Mouse (Mus musculus) liver, postnatal 0 days (tissue): Measurements from ENCODE around the gene Plppr1.
"Not testable (repeated sequence)": the region's sequence is repeated elsewhere in the genome, so short reads cannot be mapped to it uniquely, and the experiment has no call there.

ENCODE experiments used
- CTCF ChIP-seq: sonication (generic); IDR thresholded peaks from 2 replicates; pipeline ENCODE4 v1.5.1; 2016; ENCODE audit warnings: antibody characterized with exemption, low read depth
- EP300 ChIP-seq: IDR thresholded peaks from 2 replicates; pipeline ENCODE4 v1.6.1; 2016; ENCODE audit warnings: antibody characterized with exemption, low read depth, mild to moderate bottlenecking

DNA sequence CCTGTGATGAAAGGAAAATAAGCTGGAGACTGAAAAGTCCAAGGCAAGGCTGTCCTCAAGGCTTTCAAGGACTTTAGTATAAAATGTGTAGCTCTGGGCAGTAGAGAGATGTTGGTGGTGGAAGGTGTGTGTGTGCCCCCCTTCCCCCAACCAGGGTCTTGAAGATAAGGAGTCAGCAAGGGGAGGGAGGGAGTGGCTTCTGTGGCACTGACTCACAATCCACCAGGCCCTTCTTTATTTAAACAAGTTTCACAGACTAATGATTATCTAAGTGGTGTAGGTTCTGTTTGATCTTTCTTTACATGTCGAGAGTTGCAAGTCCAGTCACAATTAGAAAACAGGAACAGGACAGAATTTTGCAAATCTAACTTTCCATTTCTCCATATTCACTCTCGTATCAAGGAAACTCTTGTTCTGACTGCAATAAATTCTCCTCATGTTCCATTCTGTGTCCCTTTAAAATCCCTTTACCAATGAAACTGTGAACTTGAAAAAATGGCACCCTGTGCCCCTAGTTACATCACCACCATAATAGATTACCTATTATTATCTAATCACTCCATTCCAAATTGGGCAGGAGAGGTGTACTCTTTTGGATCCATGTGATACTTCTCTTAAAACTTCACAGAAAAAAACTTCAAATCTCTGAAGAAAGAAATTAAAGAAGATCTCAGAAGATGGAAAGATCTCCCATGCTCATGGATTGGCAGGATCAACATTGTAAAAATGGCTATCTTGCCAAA is 324.7 kb downstream of the Plppr1 start:
- TF ChIP-seq CTCF, EP300: not testable (repeated sequence)
